Mouse (Mus musculus) kidney, embryonic 16.5 days (tissue): ENCODE data around the gene Tle4. TPM values are rescaled to one million over a fixed set of nuclear protein-coding genes. Genes with fewer than 3 reads are reported as not detected.

Source experiments
- ATAC-seq: fragments of 200-750 bp; cut with Nextera tagmentation; 2 replicates; pipeline ENCODE4 v1.8.0; 2017; ENCODE audit warnings: moderate TSS enrichment; ENCODE audit not compliant: low FRiP score, low TSS enrichment
- H3K27ac ChIP-seq: fragments of 300-500 bp; sonication (generic); 2 replicates; pipeline ENCODE4 v1.5.1; 2014; ENCODE audit warnings: low read length
- H3K27me3 ChIP-seq: fragments of 300-500 bp; sonication (generic); 2 replicates; pipeline ENCODE4 v1.6.1; 2014; ENCODE audit warnings: low read length, control low read depth, mixed read lengths; ENCODE audit not compliant: insufficient read depth
- H3K36me3 ChIP-seq: fragments of 300-500 bp; sonication (generic); 2 replicates; pipeline ENCODE4 v1.6.1; 2014; ENCODE audit warnings: low read length, control low read depth, mixed read lengths; ENCODE audit not compliant: insufficient read depth
- H3K4me1 ChIP-seq: fragments of 300-500 bp; sonication (generic); 2 replicates; pipeline ENCODE4 v1.6.1; 2014; ENCODE audit warnings: low read length, control low read depth, mixed read lengths; ENCODE audit not compliant: insufficient read depth
- H3K4me2 ChIP-seq: fragments of 300-500 bp; sonication (generic); replicated peaks from 2 replicates; pipeline ENCODE4 v1.6.1; 2014; ENCODE audit warnings: low read depth, low read length
- H3K4me3 ChIP-seq: fragments of 300-500 bp; sonication (generic); 2 replicates; pipeline ENCODE4 v1.5.1; 2014; ENCODE audit warnings: mild to moderate bottlenecking, low read length
- H3K9ac ChIP-seq: fragments of 300-500 bp; sonication (generic); replicated peaks from 2 replicates; pipeline ENCODE4 v1.6.1; 2014; ENCODE audit warnings: low read length
- H3K9me3 ChIP-seq: fragments of 300-500 bp; sonication (generic); 2 replicates; pipeline ENCODE4 v1.6.1; 2016; ENCODE audit warnings: low read length, control low read depth
- WGBS: fragments of 180-500 bp; shearing (Covaris S2); extraction: QIAGEN DNeasy Blood & Tissue Kit; methylation state at CpG from one replicate; pipeline ENCODE4 v1.1.7; 2014; 5-methylcytosine and 5-hydroxymethylcytosine counted together
- polyA plus RNA-seq: library from polyadenylated mRNA; unstranded; fragments of >200 nt; fragmentation: Nextera tagmentation; extraction: Ambion mirVana; gene quantifications from 2 replicates; pipeline ENCODE4 v1.2.1, GENCODE M21; 2015

Gene Tle4
- polyA plus RNA-seq, 1 experiment from 2014 or later = 14.6 TPM

DNA sequence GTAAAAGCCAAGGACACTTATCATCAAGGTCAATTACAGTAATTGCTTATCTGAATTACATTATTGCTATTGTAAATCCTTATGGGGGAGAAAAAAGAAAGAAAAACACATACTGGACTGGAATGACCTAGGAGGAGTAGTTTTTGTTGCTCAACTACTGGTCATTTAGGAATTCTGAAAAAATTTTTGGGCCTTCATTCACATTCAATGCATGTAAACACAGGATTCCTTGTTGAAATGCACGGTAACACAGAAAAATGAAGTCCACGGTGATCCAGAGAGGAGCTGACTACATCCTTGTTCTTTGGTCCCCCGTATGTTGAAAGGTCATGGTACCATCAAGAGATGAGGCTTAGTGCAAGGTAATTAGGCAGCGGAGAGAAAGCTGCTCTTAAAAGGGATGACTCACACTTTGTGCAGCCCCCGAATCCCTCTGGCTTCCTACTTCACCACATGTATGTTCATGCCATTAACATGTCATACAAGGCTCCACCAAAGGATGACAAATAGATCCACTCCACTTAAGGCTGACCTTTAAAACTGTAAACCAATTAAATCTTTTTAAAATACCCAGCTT, 115.2 kb downstream of the Tle4 start:
- H3K4me2 ChIP-seq = no peak overlapping the region
- H3K4me3 ChIP-seq = no peak overlapping the region
- H3K27ac ChIP-seq = no peak overlapping the region
- H3K36me3 ChIP-seq = no peaks in the 10 kb centered on the region
- no peak overlapping the region for H3K9ac ChIP-seq
- ATAC-seq = no peak
- no peaks in the 10 kb centered on the region for H3K27me3 ChIP-seq
- WGBS = 68% methylated on average over 5 of the region's 5 CpGs
- peaks cover 17% of the 10 kb centered on the region; the same call in 1 of the 2 replicates for H3K4me1 ChIP-seq
- H3K9me3 ChIP-seq = no peaks in the 10 kb centered on the region

DNA sequence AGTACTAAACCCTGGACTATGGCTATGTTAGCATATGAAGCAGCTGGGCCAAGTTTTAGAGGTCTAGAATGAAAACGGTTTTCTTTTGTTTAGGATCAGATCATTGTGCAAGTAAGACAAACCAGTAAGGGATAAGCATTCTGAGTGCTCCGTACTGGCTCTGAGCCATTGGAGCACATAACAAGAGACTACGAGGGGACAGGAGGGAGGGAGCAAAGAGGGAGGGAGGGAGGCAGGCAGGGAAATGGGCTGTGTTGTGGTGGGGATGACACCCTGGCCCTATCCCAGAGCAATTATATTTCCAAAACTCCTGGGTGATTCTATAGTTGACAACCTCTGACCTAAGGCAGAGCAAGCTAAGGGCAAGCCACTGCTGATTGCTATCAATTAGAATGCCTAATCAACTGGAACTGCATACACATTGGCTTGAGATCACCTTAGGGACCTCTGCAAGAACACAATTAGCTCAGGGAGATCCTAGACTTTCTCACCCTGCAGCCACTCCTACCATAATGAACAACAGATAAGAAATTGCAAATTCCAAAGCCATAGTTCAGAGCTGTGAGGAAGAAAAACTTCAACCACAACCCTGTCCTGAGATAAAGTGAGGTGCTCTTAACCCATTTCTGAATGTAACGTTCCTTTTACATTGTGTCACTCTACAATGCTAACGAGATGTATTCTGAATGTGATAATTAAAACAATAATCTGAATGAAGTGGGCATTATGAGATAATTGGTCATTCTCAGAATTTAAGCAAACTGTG, 115.9 kb downstream of the Tle4 start:
- Histone ChIP-seq H3K27me3 (no peaks in the 10 kb centered on the region), H3K4me2 (no peak overlapping the region), H3K4me1 (peaks cover 17% of the 10 kb centered on the region; the same call in 1 of the 2 replicates), H3K27ac (no peak overlapping the region), H3K9me3 (no peaks in the 10 kb centered on the region), H3K4me3 (no peak overlapping the region), H3K9ac (no peak overlapping the region), H3K36me3 (no peaks in the 10 kb centered on the region)
- WGBS = 47% methylated on average over 5 of the region's 5 CpGs
- ATAC-seq = peak; percentile 51; the same call in 1 of the 2 replicates

DNA sequence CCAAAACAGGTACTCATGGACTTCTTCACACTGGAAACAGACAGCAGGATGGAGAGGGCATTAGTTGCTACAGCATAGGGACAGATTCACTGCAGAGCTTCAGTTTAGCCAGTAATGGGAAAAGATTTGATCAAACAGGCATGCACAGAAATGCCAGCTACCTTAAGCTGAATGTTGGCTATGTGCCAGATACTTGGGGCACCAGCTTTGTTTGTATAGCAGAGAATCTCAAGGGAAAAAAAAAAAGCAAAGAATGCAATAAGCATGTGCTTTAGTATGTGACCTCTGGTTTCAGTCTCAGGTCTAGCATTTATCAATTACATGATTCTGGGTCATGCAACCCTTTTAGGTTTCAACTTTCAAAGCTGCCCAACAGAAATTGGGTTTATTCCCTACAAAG, 118.1 kb downstream of the Tle4 start:
- no peak overlapping the region for H3K27ac ChIP-seq
- no peak overlapping the region for H3K4me3 ChIP-seq
- no peaks in the 10 kb centered on the region for H3K9me3 ChIP-seq
- ATAC-seq = no peak
- H3K9ac ChIP-seq = no peak overlapping the region
- no peak overlapping the region for H3K4me2 ChIP-seq
- peaks cover 17% of the 10 kb centered on the region; the same call in 1 of the 2 replicates for H3K4me1 ChIP-seq
- no peaks in the 10 kb centered on the region for H3K27me3 ChIP-seq
- H3K36me3 ChIP-seq = no peaks in the 10 kb centered on the region

DNA sequence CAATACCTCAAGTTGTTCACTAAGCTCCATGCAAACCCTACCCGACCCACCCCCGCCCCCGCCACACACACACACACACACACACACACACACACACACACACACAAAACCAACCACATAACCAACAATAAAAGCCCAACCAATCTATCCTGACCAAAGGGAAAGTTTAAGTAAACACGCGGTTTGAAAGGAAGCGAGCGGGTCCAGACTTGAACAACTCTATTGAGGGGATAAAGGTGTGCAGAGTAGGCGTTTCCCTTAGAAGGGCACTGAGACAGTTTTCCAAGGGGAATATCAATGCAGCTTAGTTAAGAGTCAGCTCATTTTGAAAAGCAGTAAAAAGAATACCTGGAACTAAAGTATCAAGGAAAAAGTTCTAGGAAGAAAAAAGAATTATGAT, 128.5 kb downstream of the Tle4 start:
- H3K9me3 ChIP-seq = no peaks in the 10 kb centered on the region
- no peak overlapping the region for H3K27ac ChIP-seq
- WGBS = 86% methylated on average over 8 of the region's 8 CpGs
- H3K9ac ChIP-seq = no peak overlapping the region
- H3K4me2 ChIP-seq = no peak overlapping the region
- ATAC-seq = no peak
- H3K36me3 ChIP-seq = peaks cover 14% of the 10 kb centered on the region
- H3K4me3 ChIP-seq = no peak overlapping the region
- no peaks in the 10 kb centered on the region for H3K27me3 ChIP-seq
- no peaks in the 10 kb centered on the region for H3K4me1 ChIP-seq

DNA sequence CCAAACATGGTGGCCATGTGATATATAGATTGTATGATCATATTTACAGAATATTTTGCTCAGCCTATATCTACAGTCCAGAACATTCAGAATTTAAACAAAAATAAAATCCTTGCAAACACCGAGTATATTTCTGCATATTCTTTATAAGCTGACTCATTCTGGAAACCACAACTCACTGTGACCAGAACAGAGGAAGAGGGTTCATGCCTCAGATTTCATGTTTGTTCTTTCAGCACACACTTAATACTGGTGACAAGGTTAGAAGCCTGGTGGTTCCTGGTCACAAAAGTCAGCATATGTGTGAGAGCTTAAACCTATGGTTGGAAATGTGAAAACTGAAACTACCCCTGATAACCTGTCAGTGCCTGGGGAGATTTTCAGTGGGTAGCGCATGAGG, 129.1 kb downstream of the Tle4 start:
- no peak for ATAC-seq
- 92% methylated on average over 2 of the region's 2 CpGs for WGBS
- Histone ChIP-seq H3K4me1 (no peaks in the 10 kb centered on the region), H3K27ac (no peak overlapping the region), H3K9me3 (no peaks in the 10 kb centered on the region), H3K4me3 (no peak overlapping the region), H3K36me3 (peaks cover 17% of the 10 kb centered on the region), H3K9ac (no peak overlapping the region), H3K27me3 (no peaks in the 10 kb centered on the region), H3K4me2 (no peak overlapping the region)

DNA sequence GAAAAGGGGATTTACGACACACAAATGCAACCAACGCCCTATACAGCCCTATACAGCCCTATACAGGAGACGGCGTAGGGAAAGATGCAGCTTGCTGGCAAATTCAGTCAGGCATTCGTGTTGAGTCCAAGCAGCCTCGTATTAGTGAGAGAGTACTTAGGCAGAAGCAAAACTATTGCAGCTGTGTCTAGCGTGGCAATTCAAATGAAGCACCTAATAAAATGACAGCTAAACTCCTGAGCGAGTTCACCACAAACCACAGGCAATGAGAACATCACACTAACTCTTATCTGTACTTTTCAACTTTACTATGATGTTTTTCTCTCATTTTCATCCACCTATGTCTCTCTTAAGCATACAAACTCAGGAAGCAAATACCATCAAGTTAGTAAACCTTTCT, 131.8 kb downstream of the Tle4 start:
- Histone ChIP-seq H3K9me3 (no peaks in the 10 kb centered on the region), H3K4me3 (no peak overlapping the region), H3K27ac (no peak overlapping the region), H3K9ac (no peak overlapping the region), H3K4me1 (no peaks in the 10 kb centered on the region), H3K36me3 (peaks cover 25% of the 10 kb centered on the region), H3K4me2 (no peak overlapping the region), H3K27me3 (no peaks in the 10 kb centered on the region)
- ATAC-seq = no peak
- 84% methylated on average over 8 of the region's 8 CpGs for WGBS

DNA sequence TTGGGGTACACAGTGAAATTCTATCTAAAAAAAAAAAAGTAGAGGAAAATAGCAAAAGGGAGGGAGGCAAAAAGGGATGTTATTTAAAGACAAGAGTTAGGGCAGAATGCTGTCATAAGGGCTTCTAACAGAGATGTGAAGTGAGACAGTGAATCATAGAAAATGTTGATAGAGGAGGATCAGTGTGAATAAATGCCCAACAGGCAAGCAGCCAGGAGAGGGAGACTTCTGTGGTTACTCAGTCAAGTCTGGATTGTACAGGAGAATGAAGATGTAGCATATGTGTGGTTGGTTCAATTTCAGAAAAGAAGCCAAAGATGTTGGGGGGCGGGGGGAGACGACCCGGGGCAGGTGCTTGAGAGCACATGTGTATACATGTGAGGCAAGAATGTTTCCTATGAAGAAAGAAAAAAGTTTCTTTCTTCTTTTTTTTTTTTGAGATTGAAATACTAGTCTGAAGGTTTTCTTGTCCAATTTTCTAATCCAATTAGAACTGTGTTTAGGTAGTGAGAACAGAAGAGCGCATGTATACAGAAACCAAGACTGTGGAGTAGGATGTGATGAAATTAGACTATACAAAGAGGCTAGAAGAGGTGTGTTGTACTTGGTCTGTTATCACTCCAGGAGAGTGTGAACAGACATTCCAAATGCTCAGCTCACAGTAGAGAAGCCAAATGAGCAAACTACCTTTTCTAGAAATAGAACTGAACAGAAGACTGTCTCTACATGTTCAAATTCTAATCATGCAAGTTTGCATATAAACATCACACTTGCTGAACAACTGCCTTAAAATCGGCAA, 134.4 kb downstream of the Tle4 start:
- Histone ChIP-seq H3K4me2 (no peak overlapping the region), H3K4me1 (no peaks in the 10 kb centered on the region), H3K36me3 (peaks cover 32% of the 10 kb centered on the region), H3K27ac (no peak overlapping the region), H3K4me3 (no peak overlapping the region), H3K9ac (no peak overlapping the region), H3K27me3 (no peaks in the 10 kb centered on the region), H3K9me3 (no peaks in the 10 kb centered on the region)
- no peak for ATAC-seq
- 94% methylated on average over 5 of the region's 5 CpGs for WGBS

DNA sequence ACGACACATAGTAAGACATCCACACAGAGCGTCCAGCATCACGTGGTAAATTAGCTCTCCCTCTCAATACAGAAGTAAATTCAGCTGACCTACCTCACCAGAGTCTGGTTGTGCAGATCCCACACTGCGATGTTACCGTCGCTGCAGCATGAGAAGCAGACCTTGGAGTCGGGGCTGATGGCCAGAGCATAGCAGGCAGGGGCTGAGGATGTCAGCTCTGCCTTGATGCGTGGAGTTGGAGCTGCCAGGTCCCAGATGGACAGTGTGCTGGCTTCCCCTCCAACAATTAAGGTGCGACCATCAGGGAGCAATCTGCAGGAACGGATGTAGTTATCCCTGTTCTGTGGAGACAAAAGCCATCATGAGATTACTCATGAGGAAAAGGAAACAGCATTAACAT, 144.4 kb downstream of the Tle4 start:
- WGBS = 89% methylated on average over 10 of the region's 10 CpGs
- Histone ChIP-seq H3K4me2 (no peak overlapping the region), H3K36me3 (peaks cover 41% of the 10 kb centered on the region), H3K27me3 (no peaks in the 10 kb centered on the region), H3K4me3 (no peak overlapping the region), H3K27ac (no peak overlapping the region), H3K9ac (no peak overlapping the region), H3K9me3 (no peaks in the 10 kb centered on the region), H3K4me1 (no peaks in the 10 kb centered on the region)
- no peak for ATAC-seq

DNA sequence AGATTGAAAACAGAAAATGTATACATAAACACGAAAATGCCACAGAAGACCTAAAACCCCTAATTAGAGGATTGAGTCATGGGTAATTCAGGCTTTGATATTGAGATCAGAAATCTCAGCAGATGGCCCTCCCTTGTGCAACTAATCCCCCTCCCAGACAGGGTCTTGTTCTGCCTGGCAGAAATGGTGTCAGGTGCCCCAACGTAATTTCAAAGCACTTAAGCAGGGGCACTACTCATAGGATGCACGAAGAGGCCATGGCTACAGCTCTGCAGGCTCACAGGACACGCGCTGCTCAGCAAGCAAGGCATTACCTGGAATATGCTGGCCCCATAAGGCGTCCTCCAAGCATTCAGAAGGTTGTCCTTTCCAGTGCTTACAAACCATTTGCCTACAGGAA, 146.5 kb downstream of the Tle4 start:
- no peaks in the 10 kb centered on the region for H3K27me3 ChIP-seq
- no peak overlapping the region for H3K27ac ChIP-seq
- ATAC-seq = no peak
- no peak overlapping the region for H3K9ac ChIP-seq
- WGBS = 87% methylated on average over 6 of the region's 6 CpGs
- H3K36me3 ChIP-seq = peaks cover 36% of the 10 kb centered on the region
- no peaks in the 10 kb centered on the region for H3K4me1 ChIP-seq
- H3K4me2 ChIP-seq = no peak overlapping the region
- no peak overlapping the region for H3K4me3 ChIP-seq
- no peaks in the 10 kb centered on the region for H3K9me3 ChIP-seq

DNA sequence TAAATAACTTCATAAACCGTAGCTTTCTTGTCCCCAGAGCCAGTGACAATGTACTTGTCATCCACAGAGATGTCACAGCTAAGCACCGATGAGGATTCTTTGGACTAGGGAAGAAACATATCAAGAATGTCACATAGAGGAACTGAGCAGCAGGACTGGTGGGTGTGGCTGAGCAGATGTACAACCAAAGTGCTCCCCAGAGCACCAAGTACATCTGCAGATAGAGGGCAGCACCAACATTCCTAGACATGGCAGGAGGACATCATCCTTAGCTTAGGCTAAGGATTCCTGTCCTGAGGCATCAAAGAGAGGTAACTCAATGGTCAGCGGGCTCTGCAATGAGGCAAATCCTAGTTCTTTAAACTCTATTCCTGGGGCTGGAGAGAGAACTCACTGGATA, 148.1 kb downstream of the Tle4 start:
- 93% methylated on average over 3 of the region's 3 CpGs for WGBS
- no peak overlapping the region for H3K4me3 ChIP-seq
- H3K4me1 ChIP-seq = no peaks in the 10 kb centered on the region
- H3K36me3 ChIP-seq = peaks cover 36% of the 10 kb centered on the region
- no peaks in the 10 kb centered on the region for H3K27me3 ChIP-seq
- H3K9me3 ChIP-seq = no peaks in the 10 kb centered on the region
- ATAC-seq = no peak
- H3K4me2 ChIP-seq = no peak overlapping the region
- no peak overlapping the region for H3K9ac ChIP-seq
- no peak overlapping the region for H3K27ac ChIP-seq
